Mouse (Mus musculus) myocyte (in vitro differentiated cells): Measurements from ENCODE around the gene N4bp2l2.

Experiments used
- POLR2A ChIP-seq: IDR thresholded peaks from one replicate; pipeline ENCODE4 v1.6.1; 2011; ENCODE audit warnings: low read depth, mild to moderate bottlenecking, control low read depth, moderate library complexity; ENCODE audit not compliant: insufficient read length
- TCF3 ChIP-seq: IDR thresholded peaks from one replicate; pipeline ENCODE4 v1.6.1; 2011; ENCODE audit warnings: low read depth, control low read depth; ENCODE audit not compliant: insufficient read length
- USF1 ChIP-seq: IDR thresholded peaks from one replicate; pipeline ENCODE4 v1.6.1; 2011; ENCODE audit warnings: low read depth, mild to moderate bottlenecking, control low read depth, moderate library complexity

- TF ChIP-seq POLR2A (no peak), TCF3 (no peak), USF1 (no peak)
Measured at GRCm38 (mm10) chr5:150606131-150606530, 59.9 kb downstream of the N4bp2l2 start.
